Mouse (Mus musculus): ENCODE data around the gene Abcc6.
A peak's percentile ranks its signal among the peaks of the same experiment; 100 is the strongest.
"Not testable (repeated sequence)": the region's sequence is repeated elsewhere in the genome, so short reads cannot be mapped to it uniquely, and the experiment has no call there.

Gene Abcc6

DNA sequence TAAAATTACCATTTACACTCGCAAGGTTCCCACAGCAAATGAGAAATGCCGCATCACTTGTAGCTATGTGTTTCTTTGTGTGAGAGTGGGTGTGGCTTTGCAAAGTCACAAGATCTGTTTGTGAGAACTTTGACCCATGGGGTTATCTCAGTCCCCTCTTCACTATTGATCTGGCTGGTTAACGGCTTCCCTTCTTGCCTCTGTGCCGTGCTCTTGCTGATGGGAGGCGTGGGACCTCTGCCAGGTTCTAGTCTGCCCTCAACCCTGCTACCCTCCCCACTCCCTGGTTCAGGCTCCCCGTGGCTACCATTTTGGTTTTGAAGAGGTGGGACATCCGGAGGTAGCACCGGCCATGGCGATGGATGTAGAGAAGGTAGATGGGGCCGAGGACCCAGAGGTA lies 1.4 kb downstream of the Abcc6 start:
- DNase-seq (ENCODE audit: low read depth, low spot score) = no peak

DNA sequence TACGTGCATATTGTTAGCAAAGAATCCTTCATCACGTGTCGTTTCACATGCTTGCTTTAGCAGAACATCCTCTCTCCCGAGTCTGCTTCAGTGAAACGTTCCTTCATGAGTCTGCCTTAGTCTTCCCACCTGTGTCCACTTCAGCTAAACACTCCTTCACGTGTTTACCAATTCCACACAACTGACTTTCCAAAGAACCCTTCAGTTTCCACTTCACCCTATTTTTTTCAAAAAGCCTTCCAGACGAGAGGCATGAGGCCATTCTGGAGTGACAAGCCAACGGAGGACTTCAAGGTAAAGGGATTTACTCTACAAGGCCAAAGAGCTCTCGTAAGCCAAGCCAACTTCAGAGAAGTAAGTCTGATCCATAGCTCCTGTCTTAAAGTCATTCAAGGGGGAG lies 4.7 kb downstream of the Abcc6 start:
- no peak for DNase-seq (ENCODE audit: low read depth, low spot score)

DNA sequence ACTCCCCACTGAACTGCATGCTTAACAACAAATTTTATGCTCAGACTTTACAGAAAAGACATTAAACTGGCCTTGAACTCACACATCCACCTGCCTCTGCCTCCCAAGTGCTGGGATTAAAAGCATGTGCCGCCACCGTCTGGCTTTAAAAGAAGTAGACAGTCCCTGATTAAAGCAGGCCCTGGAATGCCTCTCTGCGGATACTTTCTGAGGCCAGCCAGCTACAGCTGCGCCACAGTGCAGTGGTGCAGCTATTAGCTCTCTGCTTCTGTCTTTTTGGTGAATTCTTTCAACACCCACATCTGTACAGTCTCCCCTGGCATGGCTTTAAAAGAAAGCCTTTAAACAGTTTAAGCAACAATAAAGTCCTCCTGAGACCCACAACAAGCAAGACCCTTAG lies 8.2 kb downstream of the Abcc6 start:
- no peak for DNase-seq (ENCODE audit: low read depth, low spot score)

DNA sequence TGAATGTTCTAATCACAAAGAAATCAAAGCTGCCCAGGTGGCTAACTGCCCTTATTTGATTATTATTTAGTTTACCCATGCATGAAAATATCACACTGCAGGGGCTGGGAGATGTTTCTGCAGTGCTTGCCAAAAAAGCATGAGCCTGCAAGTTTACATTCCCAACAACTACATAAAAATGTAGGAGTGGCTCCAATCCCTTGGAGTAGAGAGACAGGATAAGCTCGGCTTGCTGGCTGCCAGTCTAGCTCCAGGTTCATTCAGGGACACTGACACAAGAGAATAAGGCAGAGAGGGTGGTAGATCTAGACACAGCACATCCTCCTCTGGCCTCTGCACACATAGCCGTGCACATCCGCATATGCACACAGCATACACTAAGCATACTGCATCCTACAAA lies 10.5 kb downstream of the Abcc6 start:
- DNase-seq (ENCODE audit: low read depth, low spot score) = no peak

DNA sequence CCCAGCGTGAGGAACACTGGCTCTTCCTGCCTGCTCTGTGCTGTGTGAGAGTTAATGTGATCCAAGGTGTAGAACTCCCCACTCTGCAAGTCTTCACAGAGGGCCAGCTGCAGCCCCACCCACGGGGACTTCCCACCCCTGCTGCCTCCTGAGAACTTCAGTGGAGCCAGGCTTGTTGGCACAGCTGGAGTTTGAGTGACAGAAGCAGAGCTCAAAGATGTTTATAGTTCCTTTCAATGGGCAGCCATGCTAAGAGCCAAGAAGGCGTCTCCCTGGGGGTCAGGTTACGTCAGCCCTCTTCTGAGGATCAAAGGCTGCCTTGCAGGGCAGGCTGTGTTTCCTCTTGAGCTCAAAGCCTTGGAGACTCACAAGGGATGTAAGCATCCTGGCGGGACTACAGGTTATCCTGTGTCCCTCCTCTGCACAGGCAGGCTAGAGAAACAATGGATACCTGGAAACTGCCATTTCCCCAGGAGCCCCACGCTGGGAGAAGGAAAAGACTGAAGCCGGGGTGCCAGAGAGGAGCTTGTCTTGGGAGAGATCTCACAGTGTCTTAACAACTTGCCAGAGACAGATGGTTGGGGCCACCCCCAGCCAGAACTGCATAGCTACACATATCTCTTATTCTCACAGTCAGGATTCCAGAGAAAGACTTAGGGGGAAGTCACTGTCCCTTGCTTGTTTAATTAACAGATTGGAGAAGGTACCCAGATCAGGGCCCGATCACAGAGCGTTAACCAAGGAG lies 16.7 kb downstream of the Abcc6 start:
- peak; percentile 36 for DNase-seq (ENCODE audit: low read depth, low spot score)

DNA sequence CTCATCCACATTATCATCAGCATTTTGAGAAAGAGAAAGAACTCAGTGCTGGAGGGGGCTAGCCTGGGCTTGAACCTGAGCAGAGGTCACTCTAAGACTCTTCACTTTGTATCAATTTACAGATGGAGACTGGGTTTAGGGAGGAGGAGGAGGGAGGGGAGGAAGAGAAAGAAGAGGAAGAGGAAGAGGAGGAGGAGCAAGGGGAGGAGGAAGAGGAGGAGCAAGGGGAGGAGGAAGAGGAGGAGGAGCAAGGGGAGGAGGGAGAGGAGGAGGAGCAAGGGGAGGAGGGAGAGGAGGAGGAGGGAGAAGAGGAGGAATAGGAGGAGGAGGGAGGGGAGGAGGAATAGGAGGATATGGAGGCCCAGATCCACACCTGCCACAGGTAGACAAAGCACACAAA lies 18.0 kb downstream of the Abcc6 start:
- no peak for DNase-seq (ENCODE audit: low read depth, low spot score)

DNA sequence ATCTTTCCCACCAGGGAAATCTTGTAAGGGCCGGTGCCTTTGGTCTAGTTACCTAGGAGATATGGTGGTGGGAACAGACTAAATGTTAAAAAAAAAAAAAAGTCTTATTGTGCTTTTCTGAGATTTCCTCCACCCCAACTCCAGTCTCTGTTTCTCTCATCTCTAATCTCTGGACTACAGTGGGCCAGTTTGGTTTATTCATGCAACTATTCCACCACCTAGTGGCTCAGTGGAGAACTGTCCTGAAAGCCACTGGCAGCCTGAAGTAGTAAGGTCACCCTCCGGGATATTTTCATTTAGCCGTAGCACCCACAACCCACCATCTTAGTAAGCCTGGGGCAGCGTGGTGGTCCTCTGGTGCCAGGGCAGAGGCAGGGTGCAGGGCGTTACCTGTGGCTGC lies 20.5 kb downstream of the Abcc6 start:
- DNase-seq (ENCODE audit: low read depth, low spot score) = peak; percentile 39

DNA sequence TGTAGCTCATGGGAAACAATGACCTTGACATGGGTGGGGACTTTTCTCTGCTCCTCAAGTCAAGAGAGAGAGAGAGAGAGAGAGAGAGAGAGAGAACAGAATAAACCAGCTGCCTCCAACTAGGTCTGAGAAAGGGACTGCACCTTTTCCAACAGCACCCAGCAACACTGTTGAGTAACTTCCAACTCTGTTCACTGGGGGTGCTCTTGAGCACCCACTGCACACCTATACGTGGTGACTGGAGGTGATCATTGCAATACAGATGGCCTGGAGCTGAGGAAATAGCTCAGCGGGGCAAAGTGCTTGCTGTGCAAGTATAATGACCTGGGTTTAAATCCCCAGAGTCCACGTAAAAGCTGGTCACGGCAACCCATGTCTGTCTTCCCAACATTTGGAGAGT lies 27.4 kb downstream of the Abcc6 start:
- no peak for DNase-seq (ENCODE audit: low read depth, low spot score)

DNA sequence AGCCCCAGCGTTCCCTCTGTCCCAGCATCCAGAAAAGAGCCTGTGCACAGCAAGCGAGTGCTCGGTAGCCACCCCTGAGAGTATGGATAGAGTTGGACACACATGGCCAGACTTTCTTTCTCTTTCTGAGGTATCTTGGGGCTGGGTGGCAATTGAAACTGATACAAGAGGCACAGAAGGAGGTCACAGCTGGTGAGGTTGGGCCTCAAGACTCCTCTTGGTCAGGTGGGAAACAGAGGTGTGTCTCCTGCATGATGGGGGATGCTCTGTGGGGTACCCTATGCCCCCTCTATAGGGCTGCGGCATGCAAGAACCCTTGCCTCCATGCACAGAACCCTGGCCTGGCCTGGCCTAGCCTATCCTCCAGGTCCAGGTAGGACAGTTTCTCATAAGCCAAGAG lies 29.5 kb downstream of the Abcc6 start:
- no peak for DNase-seq (ENCODE audit: low read depth, low spot score)

DNA sequence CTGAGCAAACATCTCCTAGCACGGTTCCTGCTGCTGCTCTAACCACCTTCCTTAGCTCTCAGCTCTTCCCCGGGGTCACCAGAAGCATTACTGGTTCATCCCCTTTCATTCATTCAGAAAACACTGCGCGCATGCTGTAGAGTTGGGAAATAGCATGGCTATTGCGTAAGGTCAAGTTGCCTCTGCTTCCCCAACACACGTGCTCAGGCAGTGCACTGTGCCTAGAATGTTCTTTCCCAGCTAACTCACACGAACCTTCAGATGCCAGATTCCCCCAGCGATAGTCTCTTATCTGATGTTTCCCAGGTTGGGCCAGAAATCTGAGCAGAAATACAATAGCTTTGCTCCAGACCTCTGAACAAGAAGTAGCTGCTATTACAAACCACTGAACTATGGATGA lies 37.6 kb downstream of the Abcc6 start:
- no peak for DNase-seq (ENCODE audit: low read depth, low spot score)

DNA sequence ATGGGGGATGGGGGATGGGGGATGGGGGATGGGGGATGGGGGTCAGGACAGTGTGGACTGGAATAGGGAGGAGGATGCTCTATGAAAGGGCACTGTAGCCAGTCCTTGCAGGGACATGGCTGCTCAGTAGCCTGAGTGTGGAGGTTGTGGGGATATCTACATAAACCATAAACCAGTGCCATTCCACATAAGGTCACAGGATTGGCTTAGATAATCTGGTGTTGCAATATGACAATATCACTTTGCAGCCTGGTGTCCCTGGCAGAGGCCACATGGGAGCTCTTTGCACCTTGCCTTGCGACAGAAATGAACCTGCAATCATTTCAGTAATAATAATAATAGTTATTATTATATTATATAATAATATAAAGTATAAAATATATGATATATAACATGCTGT lies 41.8 kb downstream of the Abcc6 start:
- DNase-seq (ENCODE audit: low read depth, low spot score) = no peak

DNA sequence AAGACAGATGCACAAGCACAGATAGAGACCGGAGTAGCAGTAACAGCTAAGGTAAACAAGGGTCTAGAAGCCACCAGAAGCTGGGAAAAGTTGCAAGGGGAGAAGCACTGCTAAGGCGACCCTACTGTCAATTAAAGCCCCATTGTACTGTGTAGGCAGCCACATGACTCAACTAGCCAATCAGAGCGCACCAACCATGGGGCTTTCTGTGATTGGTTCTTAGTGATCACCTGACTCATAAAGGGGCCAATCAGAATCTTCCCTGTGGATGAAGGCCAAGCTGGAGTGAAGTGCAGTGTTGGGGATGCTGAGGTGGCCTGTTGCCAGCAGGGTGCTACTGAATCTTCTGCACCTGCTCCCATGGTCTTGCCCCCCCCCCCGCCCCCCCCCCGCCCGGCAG lies 43.2 kb downstream of the Abcc6 start:
- no peak for DNase-seq (ENCODE audit: low read depth, low spot score)

DNA sequence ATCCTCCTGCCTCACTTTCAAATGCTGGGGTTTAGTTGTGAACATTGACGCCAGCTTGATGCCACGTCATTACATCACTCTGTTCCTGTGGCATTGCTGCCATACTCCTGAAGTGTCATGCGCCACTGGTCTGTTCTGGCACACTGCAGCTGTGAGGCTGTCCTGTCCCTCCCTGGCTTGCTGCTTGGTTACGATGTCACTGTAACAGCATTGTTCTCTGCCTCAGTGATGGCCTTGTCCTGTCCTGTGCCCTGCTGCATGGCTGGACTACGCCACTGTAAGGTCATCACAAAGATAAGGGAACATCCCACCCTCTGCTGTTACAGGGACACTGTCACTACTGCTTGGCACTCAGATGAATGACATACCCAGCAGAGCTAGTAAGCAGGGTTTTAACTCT lies 48.5 kb downstream of the Abcc6 start:
- DNase-seq (ENCODE audit: low read depth, low spot score) = peak; percentile 27

DNA sequence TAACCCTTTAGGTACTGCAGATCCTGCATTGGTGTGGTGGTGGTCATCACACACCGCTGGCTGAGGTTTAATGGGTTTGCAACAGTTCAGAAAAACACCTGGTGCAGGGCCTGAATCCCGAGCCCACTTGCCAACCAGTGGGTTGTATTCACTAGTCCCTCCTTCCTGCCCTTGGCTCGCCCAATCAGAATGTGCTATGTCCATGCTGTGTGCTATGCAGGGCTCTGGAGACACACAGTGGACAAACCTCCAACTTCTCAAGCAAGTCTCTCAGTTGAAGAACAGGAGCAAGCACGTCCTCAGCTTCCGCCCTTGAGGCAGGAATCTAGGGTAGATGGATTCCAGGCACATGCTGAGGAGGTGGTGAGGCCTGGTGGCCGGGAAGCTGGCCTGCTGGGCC lies 55.6 kb downstream of the Abcc6 start:
- no peak for DNase-seq (ENCODE audit: low read depth, low spot score)

DNA sequence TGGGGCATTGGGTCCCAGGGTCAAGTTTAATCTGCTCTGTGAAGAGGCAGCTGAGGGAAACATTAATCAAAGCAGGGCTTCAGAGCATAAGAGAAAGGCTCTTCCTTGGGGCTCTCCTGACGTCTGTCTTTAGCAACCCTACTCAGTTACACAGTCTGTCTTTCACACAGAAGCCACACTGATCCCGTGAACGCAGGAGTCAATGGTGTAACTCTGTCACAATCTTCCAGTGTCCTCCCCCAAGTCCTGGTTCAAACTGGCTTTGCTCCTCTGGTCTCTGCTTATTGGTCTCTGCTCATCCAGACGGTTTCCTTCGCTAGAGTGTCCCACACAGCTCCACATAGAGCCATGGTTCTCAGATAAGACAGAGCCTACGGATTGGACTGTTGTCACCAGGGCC lies 56.0 kb downstream of the Abcc6 start:
- no peak for DNase-seq (ENCODE audit: low read depth, low spot score)

DNA sequence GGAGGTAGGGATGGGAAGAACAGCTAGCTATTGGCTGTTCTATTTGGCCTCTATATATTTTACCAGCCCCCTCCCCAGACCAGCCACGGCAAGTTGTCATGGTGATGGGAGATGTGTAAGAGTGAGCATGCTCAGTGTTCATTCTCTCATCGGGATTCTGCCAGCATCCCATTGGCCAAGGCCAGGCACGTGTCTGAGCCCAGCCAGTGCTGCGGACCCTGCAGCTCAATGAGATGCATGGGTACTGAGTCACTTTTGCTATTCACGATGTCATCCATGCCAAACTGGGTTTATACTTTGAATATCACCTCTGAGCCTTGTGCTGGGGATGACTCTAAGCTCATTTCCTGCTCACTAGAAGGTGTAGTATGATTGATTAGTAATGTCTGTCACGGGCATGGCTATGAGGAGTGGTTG lies 56.8 kb downstream of the Abcc6 start:
- DNase-seq (ENCODE audit: low read depth, low spot score) = no peak

DNA sequence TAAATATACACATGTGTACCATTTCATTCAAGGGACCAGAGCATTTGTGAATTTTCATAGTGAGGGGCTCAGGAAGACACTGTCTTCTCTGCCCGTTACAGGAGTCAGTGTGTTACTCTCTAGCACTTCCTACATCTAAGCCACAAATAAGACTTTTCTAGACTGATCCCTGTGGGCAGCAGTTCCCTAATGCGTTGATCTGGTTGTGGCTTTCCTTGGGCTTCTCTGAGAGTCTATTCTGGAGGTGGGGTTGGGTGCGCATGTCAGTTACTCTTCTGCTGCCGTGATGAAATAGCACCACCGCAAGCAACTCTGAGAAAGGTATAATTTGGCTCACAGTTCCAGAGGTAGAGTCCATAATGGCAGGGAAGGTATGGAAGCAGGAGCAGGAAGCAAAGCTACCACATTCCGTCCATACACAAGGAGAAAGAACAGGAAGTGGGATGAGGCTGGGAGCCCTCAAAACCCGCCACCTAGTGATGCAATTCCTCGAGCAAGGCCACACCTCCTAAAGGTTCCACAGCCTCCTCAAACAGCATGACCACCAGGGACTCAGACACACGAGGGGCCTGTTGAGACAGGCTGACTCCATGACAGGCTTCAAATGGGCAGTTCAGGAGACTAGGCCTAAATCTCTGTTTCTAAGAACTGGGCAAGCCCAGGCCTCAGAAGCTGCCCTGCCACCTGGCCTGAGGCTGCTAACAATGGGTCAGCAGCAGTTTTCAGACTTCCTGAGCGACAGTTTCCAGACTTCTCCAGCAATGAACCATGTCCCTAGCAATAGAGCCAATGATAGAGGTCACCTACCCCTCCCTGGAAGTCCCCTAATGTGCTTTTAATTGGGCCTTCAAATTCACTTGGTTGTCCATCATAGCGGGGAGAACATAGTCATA lies 58.0 kb downstream of the Abcc6 start:
- DNase-seq (ENCODE audit: low read depth, low spot score) = no peak

DNA sequence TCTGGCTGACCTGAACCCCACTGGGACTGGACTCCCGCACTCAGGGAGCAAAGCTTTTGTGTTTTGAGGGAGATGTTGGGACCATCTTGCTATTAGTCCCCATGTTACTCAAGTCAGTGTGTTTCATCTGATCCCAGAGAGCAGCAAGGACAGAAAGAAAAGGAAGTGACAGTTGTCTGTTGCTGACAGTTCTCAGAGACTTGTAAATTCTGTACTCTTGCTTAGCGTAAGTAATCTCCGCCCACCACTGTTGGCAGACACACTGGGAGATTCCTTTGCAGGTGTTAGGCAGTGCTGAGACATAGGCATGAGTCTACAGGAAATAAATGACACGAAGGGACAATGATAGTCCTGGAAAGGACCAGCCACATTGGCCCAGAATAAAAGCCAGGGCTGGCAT lies 73.5 kb downstream of the Abcc6 start:
- no peak for DNase-seq (ENCODE audit: low read depth, low spot score)

DNA sequence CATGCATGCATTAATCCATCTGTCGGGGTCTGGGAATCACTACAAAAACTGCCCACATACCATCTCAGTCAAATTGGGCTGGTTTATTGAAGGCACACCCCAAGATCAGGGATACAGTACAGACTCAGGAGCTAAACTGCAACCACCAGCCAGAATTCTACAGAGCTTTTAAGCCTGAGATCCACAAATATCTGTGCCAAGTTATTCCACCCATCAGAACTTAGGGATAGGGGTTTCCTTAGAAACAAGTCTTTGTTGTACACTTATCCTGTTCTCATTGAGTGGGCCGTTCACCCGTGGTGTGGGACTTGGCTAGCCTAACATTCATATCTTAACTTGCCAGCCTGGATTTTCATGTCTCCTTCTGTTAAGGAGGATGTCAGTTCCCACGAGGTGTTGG lies 81.0 kb downstream of the Abcc6 start:
- DNase-seq (ENCODE audit: low read depth, low spot score) = peak; percentile 43

DNA sequence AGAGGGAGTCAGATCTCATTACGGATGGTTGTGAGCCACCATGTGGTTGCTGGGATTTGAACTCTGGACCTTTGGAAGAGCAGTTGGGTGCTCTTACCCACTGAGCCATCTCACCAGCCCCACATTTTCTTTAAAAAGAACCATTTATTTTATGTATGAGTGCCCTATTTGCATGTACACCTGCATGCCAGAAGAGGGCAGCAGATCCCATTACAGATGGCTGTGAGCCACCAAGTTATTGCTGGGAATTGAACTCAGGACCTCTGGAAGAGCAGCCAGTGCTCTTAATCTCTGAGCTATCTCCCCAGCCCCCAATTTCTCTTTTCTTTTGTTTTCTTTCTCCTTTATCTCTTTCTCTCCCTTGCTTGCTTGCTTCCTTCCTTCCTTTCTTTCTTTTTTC lies 86.8 kb downstream of the Abcc6 start:
- not testable (repeated sequence) for DNase-seq (ENCODE audit: low read depth, low spot score)

DNA sequence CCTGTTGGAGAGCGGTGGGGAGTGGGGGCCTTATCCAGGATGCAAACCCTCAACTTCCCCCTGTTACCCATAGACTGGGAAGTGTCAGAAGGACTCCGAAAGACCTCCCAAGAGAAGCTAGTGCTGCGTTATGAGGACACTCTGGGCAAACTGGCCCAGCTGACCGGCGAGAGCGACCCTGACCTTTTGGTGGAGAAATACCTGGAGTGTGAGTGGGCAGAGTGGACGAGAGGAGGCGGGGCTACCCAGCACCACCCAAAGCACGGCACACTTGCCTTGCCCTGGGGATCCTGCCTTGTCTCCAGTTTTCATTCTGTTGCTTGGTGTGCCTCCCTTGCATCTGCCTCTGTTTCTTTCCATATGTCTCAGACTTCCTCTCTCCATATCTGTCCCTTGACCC lies 88.1 kb downstream of the Abcc6 start:
- DNase-seq (ENCODE audit: low read depth, low spot score) = no peak

DNA sequence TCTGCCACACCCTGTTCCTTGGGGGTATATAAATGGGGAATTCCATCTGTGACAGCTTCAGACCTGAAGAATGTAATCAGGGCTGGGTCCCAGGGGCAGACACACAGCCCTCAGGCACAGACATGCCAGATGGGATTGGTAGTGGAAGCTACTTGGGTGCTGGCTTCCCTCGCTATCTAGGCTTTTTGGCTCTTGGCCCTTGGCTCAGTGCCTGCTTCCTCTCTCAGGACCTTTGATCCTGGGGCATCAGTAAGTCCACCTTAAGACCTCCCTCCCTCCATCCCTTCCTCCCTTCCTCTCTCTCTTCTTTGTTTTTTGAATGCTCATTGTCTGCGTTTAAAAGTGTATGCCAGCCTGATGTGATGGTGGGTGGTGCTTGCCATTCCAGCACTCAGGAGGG lies 90.3 kb downstream of the Abcc6 start:
- no peak for DNase-seq (ENCODE audit: low read depth, low spot score)

DNA sequence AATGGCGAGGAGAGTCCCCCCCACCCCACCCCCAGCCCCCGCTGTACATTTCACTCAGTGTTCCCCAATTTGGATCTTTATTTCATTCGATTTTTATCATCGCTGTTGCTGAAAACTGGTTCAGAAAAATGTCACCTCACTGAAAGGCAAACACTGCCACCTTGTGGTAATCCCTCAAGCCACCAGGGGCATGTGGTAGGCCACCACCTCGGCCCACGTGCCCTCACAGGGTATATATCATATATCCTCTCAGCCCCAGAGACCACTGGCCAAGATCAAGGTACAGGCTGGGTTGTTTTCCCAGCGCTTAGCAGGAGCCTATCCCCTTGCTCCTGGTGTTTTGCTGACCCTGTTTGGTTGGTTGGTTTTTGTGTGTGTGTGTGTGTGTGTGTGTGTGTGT lies 95.0 kb downstream of the Abcc6 start:
- no peak for DNase-seq (ENCODE audit: low read depth, low spot score)
